Mouse (Mus musculus): ENCODE results near the gene Spem2.

DNA sequence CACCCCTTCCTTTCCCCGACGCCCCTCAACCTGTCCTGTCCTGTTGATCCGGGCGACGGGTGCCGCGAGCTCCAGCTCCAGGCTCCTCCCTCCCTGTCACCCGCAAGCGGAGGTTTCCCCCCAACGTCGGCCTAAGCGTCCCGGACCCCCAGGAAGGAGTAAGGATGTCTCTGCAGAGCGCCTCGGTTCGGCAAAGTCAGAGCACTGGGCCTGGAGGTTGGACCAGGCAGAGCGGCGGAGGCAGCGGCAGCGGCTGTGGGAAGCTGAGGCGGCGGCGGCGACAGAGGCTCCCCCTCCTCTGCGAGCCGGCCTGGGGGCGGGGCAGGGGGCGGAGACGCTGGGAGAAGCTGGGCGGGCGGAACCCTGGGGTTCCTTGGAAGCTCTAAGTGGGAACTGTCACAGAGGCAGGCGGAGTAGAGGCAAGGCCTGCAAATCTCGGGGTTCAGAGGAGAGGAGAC, 15.6 kb downstream of the Spem2 start:
- TF ChIP-seq POLR2A (IDR thresholded peaks at IDR 0.05; ENCODE audit: borderline replicate concordance, extremely low read depth, low read depth, low read length) (peak; percentile 44; the same call in 1 of the 2 replicates), CTCF (IDR thresholded peaks at IDR 0.05; ENCODE audit: insufficient read depth, low read length) (no peak)

All from lung, adult 2 months (tissue).